Mouse (Mus musculus): Measurements from ENCODE around the gene Olfr272.

Olfr272 gene

DNA sequence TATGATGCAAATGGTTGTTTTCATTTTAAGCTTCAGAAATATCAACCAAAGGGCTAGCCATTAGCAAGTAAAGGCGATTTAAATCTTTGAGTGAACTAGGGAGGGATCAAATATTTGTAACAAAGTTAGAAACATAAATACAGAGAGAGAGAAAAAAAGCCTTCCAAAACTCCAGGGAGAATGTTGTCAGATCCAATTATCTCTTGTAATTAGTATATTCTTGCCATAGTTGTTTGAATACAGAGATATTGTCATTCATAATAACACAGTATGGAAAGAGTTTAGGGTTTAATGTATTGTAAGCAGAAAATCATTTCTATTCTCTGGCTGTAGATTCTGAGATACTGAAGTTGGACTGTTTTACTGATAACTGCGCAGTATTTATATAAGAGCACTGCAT lies at the start of gene Olfr272:
Gene Olfr272 (minus strand): TSS at position 101 of the 400 bp plus-strand sequence.
- DNase-seq (ENCODE audit: low read depth): no peak

DNA sequence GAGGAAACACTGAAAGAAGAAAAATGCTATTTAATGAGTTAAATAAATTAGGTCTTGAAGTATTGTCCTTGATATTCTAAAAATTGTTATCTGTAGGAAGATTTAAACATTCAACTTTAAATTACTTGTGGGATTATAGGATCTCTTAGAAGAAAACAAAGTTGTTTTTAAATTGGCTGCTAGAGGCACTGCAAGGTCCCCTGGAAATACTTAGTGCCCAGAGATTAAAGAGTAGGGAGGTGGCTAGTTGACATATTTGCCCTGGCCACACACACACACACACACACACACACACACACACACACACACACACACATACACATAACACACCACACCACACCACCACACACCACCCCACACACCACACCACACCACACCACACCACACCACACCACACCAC lies 45.3 kb upstream of the Olfr272 start, which contains the start of gene Olfr270:
Gene Olfr270 (plus strand): TSS at position 301 of the 400 bp plus-strand sequence.
- no peak for DNase-seq (ENCODE audit: low read depth)

DNA sequence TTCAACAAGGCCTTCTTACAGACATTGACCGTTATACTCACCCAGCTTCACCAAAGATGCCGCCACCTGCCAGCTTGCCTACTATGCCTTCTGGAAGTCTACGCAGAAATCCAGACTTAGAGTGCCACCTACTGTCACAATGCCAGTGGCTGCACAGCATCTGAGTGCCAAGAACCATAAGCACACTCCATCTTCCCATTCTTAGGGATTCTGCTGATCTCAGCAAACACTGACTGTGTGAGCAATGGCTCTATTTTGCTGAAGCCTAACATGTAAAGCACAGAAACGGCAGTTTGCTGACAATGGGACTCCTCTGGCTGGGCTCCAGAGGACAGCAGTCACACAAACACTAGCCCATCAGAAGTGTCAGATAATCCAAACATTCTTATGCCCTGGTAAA lies 39.7 kb upstream of the Olfr272 start:
- DNase-seq (ENCODE audit: low read depth): no peak

DNA sequence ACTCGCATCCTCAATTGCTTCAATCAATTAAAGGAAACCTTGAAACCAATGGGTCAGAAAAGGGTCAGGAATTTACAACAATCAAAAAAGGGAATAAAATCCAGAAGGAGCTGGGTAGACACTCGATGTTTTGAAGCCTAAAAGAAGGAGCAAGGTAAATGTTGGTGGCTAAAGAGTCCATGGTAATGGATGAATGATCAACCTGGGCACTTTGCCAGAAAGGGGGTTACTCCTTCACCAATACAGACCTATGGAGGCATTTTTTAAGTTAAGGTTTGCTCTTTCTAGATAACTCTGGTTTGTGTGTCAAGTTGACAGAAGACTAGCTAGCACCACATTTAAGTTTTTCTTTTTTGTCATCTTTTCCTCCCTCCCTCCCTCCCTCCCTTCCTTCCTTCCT lies 30.0 kb upstream of the Olfr272 start:
- no peak for DNase-seq (ENCODE audit: low read depth)

DNA sequence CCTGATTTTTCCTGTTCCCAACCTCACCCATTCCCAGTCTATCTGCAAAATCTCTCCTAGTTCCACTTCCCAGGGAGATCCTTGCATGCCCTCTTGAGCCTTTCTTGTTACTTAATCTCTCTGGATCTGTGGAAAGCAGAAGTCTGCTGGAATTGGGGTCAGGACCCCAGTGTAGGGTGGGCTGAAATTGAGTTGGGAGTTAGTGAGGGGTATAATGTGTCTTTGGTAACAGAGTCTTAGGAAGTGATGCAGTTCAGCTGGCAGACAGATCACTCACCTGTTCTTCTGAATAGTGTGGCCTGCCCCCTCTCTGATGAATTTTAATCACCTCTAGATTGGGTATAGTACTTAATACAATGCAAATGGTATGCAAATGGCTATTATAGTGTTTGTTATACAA lies 27.7 kb upstream of the Olfr272 start:
- no peak for DNase-seq (ENCODE audit: low read depth)

DNA sequence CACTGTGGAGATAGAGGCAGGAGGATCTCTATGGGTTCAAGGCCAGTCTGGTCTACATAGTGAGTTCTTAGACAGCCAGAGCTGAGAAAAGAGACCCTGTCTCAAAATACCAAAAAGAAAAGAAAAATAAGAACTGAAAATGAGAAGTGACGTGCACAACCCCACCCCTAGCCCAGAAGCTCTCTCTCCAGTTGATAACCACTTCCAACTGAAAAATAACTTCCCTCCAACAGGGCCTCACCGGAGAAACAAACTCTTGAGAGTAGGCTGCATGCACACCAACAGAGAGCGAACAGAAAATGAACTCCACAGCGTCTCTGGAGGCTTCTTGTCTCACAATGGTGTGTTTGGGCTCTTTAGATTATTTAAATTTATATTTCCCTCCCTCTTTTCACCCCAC lies 11.5 kb upstream of the Olfr272 start:
- DNase-seq (ENCODE audit: low read depth): no peak

DNA sequence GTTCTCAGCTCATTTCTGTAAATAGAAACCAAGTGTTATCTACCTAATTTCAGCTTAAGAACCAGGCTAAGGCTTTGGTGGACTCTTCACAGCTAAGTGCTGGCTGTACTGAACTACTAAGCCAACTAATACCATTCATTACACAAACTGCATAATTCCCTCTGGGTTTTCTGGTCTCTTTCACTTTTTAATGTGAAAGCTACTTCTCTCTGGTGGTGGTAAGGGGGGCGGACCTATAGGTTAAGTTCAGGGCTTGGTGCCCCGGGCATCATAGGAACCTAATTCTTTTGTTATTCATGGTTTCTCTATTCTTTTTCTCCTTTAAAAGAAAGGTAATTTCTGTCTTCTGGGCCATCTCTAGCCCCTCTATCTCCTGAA lies 1.7 kb downstream of the Olfr272 start:
- no peak for DNase-seq (ENCODE audit: low read depth)

DNA sequence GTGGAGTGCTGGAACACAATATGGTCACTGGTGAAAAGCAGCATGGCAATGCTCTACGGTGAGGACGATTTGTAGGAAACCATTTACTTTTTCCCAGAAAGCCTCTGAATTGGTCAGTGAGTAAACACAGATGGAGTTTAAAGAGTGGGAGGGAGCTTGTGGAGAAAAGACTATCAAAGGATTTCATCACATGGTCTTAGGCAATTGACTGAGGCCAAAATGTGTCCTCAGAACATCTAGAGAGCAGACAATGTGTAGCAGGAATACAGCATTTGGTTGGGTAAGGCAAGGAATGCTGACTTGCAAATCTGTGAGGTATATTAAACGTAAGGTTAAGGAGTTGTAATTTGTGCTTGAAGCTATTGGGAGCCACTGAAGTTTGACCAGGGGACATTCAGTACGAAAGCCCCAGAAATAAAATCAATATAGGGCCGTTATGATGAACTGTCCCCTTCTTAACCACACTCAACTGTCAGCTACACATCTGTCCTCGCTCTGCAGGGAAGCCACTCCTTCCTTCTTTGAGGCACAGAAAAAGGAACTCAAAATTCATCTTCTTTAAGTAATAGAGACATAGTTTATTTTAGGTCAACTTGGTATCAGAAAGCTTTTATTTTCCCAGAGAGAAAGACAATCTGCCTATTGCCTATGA lies 2.2 kb downstream of the Olfr272 start:
- DNase-seq (ENCODE audit: low read depth): no peak

DNA sequence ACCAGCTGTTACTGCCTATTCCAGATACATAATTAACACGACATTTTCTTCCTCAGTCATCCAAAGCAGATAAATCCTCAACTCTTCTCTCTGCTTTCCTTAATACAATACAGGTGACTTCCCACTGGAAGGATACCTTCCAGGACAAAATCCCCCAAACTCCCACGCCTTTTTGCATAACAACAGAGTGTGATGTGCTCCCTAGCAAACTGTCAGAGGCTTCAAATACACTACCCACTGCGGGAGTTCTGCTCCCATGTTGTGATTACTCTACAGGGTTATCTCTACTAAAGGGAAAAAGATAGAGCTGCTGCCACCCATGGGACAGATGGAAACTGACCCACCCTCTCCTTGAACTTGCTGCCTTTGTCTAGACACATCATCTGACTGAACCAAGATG lies 6.6 kb downstream of the Olfr272 start:
- DNase-seq (ENCODE audit: low read depth): no peak

DNA sequence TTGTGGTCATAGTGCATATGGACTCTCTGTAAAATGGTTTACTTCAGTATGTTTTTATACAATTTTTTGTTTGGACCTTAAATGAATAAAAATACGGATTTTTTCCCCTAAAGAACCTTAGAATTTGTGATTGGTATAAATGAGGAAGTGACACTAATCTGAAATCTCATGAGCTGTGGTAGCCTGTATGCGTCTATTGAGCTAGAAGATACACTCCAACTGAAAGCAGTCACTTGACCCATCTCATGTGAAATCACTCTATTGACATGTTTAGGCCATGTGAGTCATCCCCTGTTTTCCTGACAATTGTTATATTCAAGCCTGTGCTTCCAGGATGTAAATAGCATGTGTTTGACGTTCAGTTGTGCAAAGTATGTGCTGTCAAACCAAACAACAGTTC lies 9.4 kb downstream of the Olfr272 start:
- DNase-seq (ENCODE audit: low read depth): no peak

DNA sequence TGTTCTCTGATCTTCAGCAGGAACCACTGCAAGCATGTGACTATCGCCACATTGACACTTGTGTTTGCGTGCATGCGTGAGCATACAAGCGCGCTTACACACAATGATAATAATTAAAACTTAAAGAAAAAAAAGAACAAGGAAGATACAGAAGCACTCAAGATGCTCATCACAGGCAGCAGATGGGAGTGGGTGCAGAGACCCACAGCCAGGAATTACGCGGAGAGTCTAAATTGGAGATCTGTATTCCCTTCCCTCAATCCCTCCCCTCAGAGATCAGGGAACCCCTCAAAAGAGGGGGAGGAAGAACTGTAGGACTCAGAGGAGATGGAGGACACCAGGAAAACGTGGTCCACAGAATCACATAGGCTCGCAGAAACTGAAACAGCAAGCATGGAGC lies 54.8 kb downstream of the Olfr272 start:
- no peak for DNase-seq (ENCODE audit: low read depth)

Data from naive thymus-derived CD4-positive, alpha-beta T cell, adult 2 months (primary cell).